Mouse (Mus musculus) stomach, embryonic 16.5 days (tissue): ENCODE data around the gene Has1. TPM values are rescaled to one million over a fixed set of nuclear protein-coding genes. Genes with fewer than 3 reads are reported as not detected.

Experiments used
- ATAC-seq: fragments of 200-750 bp; cut with Nextera tagmentation; 2 replicates; pipeline ENCODE4 v1.8.0; 2017; ENCODE audit warnings: moderate number of reproducible peaks, moderate TSS enrichment; ENCODE audit not compliant: insufficient read depth, low FRiP score
- H3K27ac ChIP-seq: fragments of 300-500 bp; sonication (generic); 2 replicates; pipeline ENCODE4 v1.5.1; 2014; ENCODE audit warnings: low read length
- H3K27me3 ChIP-seq: fragments of 300-500 bp; sonication (generic); 2 replicates; pipeline ENCODE4 v1.6.1; 2014; ENCODE audit warnings: low read length, control low read depth, mixed read lengths; ENCODE audit not compliant: control insufficient read depth, insufficient read depth
- H3K36me3 ChIP-seq: fragments of 300-500 bp; sonication (generic); 2 replicates; pipeline ENCODE4 v1.6.1; 2014; ENCODE audit warnings: low read length; ENCODE audit not compliant: control insufficient read depth, insufficient read depth
- H3K4me1 ChIP-seq: fragments of 300-500 bp; sonication (generic); 2 replicates; pipeline ENCODE4 v1.6.1; 2014; ENCODE audit warnings: low read length, control low read depth, mixed read lengths; ENCODE audit not compliant: control insufficient read depth, insufficient read depth
- H3K4me2 ChIP-seq: fragments of 300-500 bp; sonication (generic); 2 replicates; pipeline ENCODE4 v1.6.1; 2014; ENCODE audit warnings: low read depth, low read length, mixed read lengths
- H3K4me3 ChIP-seq: fragments of 300-500 bp; sonication (generic); replicated peaks from 2 replicates; pipeline ENCODE4 v1.5.1; 2014; ENCODE audit warnings: mild to moderate bottlenecking, low read length
- H3K9ac ChIP-seq: fragments of 300-500 bp; sonication (generic); 2 replicates; pipeline ENCODE4 v1.6.1; 2014; ENCODE audit warnings: low read length
- H3K9me3 ChIP-seq: fragments of 300-500 bp; sonication (generic); replicated peaks from 2 replicates; pipeline ENCODE4 v1.6.1; 2016; ENCODE audit warnings: low read length, control low read depth; ENCODE audit not compliant: control insufficient read depth
- WGBS: fragments of 180-500 bp; shearing (Covaris S2); extraction: QIAGEN DNeasy Blood & Tissue Kit; methylation state at CpG from one replicate; pipeline ENCODE4 v1.1.7; 2014; 5-methylcytosine and 5-hydroxymethylcytosine counted together
- polyA plus RNA-seq: library from polyadenylated mRNA; unstranded; fragments of >200 nt; fragmentation: Nextera tagmentation; extraction: Ambion mirVana; gene quantifications from 2 replicates; pipeline ENCODE4 v1.2.1, GENCODE M21; 2015

Has1 gene
- polyA plus RNA-seq, 1 experiment from 2014 or later: 0.88 TPM

GRCm38 (mm10) chr17:17871697-17872096 is 16.7 kb upstream of the Has1 start:
- WGBS: 85% methylated on average over 2 of the region's 2 CpGs
- Histone ChIP-seq H3K27me3 (no peaks in the 10 kb centered on the region), H3K9me3 (0 out of 2 replicates have a peak, but pooled peaks cover 3% of the 10 kb centered on the region), H3K4me1 (no peaks in the 10 kb centered on the region), H3K4me2 (no peak overlapping the region), H3K4me3 (no peak overlapping the region), H3K9ac (no peak overlapping the region), H3K36me3 (no peaks in the 10 kb centered on the region), H3K27ac (no peak overlapping the region)
- ATAC-seq: no peak

GRCm38 (mm10) chr17:17870892-17871550 is 16.0 kb upstream of the Has1 start:
- ATAC-seq: no peak
- 0 out of 2 replicates have a peak, but pooled peaks cover 3% of the 10 kb centered on the region for H3K9me3 ChIP-seq
- WGBS: 80% methylated on average over 2 of the region's 2 CpGs
- no peaks in the 10 kb centered on the region for H3K36me3 ChIP-seq
- no peak overlapping the region for H3K27ac ChIP-seq
- H3K4me1 ChIP-seq: no peaks in the 10 kb centered on the region
- H3K4me2 ChIP-seq: no peak overlapping the region
- no peak overlapping the region for H3K9ac ChIP-seq
- no peaks in the 10 kb centered on the region for H3K27me3 ChIP-seq
- no peak overlapping the region for H3K4me3 ChIP-seq

GRCm38 (mm10) chr17:17866801-17867469 is 11.9 kb upstream of the Has1 start:
- ATAC-seq: no peak

GRCm38 (mm10) chr17:17865168-17865567 is 10.2 kb upstream of the Has1 start:
- WGBS: 54% methylated on average over 2 of the region's 2 CpGs
- no peak overlapping the region for H3K27ac ChIP-seq
- no peak for ATAC-seq
- no peaks in the 10 kb centered on the region for H3K9me3 ChIP-seq
- H3K4me3 ChIP-seq: no peak overlapping the region
- H3K36me3 ChIP-seq: no peaks in the 10 kb centered on the region; the same call in 1 of the 2 replicates
- no peak overlapping the region for H3K4me2 ChIP-seq
- no peak overlapping the region for H3K9ac ChIP-seq
- no peaks in the 10 kb centered on the region for H3K27me3 ChIP-seq
- H3K4me1 ChIP-seq: no peaks in the 10 kb centered on the region

More at GRCm38 (mm10) chr17:17866801-17867469, 11.9 kb upstream of the Has1 start:
- WGBS: 86% methylated on average over 11 of the region's 11 CpGs
- no peaks in the 10 kb centered on the region; the same call in 1 of the 2 replicates for H3K36me3 ChIP-seq
- H3K9ac ChIP-seq: no peak overlapping the region
- no peaks in the 10 kb centered on the region for H3K9me3 ChIP-seq
- no peak overlapping the region for H3K4me3 ChIP-seq
- H3K4me1 ChIP-seq: no peaks in the 10 kb centered on the region
- no peak overlapping the region for H3K4me2 ChIP-seq
- no peaks in the 10 kb centered on the region for H3K27me3 ChIP-seq
- no peak overlapping the region for H3K27ac ChIP-seq

GRCm38 (mm10) chr17:17862360-17862759 is 7.4 kb upstream of the Has1 start:
- no peak overlapping the region for H3K4me2 ChIP-seq
- H3K36me3 ChIP-seq: no peaks in the 10 kb centered on the region; the same call in 1 of the 2 replicates
- H3K27ac ChIP-seq: no peak overlapping the region
- no peaks in the 10 kb centered on the region for H3K9me3 ChIP-seq
- H3K4me1 ChIP-seq: no peaks in the 10 kb centered on the region
- no peaks in the 10 kb centered on the region for H3K27me3 ChIP-seq
- WGBS: 38% methylated on average over 1 of the region's 1 CpGs
- no peak overlapping the region for H3K9ac ChIP-seq
- no peak overlapping the region for H3K4me3 ChIP-seq
- no peak for ATAC-seq

- Histone ChIP-seq H3K4me1 (no peaks in the 10 kb centered on the region), H3K27me3 (no peaks in the 10 kb centered on the region)
- WGBS: 85% methylated on average over 3 of the region's 3 CpGs
Measured at GRCm38 (mm10) chr17:17860110-17860509, 5.1 kb upstream of the Has1 start.

GRCm38 (mm10) chr17:17857446-17857845 is 2.4 kb upstream of the Has1 start:
- Histone ChIP-seq H3K9me3 (no peaks in the 10 kb centered on the region), H3K36me3 (no peaks in the 10 kb centered on the region), H3K27me3 (no peaks in the 10 kb centered on the region), H3K4me1 (no peaks in the 10 kb centered on the region), H3K27ac (no peak overlapping the region), H3K4me2 (no peak overlapping the region), H3K9ac (no peak overlapping the region), H3K4me3 (no peak overlapping the region)
- ATAC-seq: no peak
- 60% methylated on average over 1 of the region's 1 CpGs for WGBS

More at GRCm38 (mm10) chr17:17860110-17860509, 5.1 kb upstream of the Has1 start:
- H3K9me3 ChIP-seq: no peaks in the 10 kb centered on the region
- no peaks in the 10 kb centered on the region; the same call in 1 of the 2 replicates for H3K36me3 ChIP-seq
- H3K9ac ChIP-seq: no peak overlapping the region
- no peak overlapping the region for H3K4me2 ChIP-seq
- H3K27ac ChIP-seq: no peak overlapping the region
- no peak; the same call in 1 of the 2 replicates for ATAC-seq
- no peak overlapping the region for H3K4me3 ChIP-seq

GRCm38 (mm10) chr17:17856612-17857011 is 1.6 kb upstream of the Has1 start:
- H3K36me3 ChIP-seq: no peaks in the 10 kb centered on the region
- 55% methylated on average over 1 of the region's 1 CpGs for WGBS
- no peaks in the 10 kb centered on the region for H3K27me3 ChIP-seq
- H3K9ac ChIP-seq: no peak overlapping the region
- no peak; the same call in 1 of the 2 replicates for ATAC-seq
- no peak overlapping the region for H3K4me3 ChIP-seq
- no peak overlapping the region for H3K27ac ChIP-seq
- H3K9me3 ChIP-seq: no peaks in the 10 kb centered on the region
- no peak overlapping the region for H3K4me2 ChIP-seq
- no peaks in the 10 kb centered on the region for H3K4me1 ChIP-seq
